Mouse (Mus musculus): Measurements from ENCODE around the gene Rhot2.
A peak's percentile ranks its signal among the peaks of the same experiment; 100 is the strongest.

Rhot2 gene

DNA sequence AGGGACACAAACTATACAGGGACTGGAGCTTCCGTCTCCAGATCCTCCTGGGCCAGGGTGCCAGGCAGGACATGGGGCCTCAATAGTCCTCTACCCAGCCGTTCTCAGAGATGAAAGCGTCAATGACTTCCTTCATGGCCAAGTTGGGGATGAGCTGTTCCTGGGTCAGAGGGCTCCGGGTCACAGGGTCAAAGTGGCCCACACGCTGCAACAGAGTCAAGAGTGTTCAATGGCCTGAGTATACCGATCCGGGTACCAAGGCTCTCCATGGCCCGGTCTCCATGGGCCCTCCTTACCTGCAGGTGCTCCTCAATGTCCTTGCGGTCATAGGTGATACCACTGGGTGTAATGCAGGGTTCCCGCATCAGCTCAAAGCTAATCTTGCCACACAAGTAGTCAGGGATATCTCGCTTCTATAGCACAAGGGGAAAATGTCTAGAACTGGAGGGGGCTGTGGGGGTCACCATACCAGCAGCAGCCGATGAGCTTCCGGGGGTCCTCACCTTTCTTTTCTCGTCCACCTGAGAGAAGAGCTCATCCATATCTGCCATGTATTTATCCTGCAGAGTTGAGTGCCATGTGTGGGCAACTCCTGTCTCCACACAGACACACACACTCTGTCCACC lies 13.7 kb downstream of the Rhot2 start:
- DNase-seq (ENCODE audit: low read depth, low spot score), result no peak
- Histone ChIP-seq H3K27me3 (ENCODE audit: control insufficient read depth, insufficient read depth, low read length, poor library complexity, severe bottlenecking) (no peaks in the 10 kb centered on the region), H3K36me3 (ENCODE audit: control insufficient read depth, insufficient read depth, low read length, poor library complexity, severe bottlenecking) (peaks cover 6% of the 10 kb centered on the region; the same call in 1 of the 2 replicates)

GRCm38 (mm10) chr17:25830200-25830753 lies 14.4 kb downstream of the Rhot2 start:
- DNase-seq (ENCODE audit: low read depth, low spot score), result no peak
- Histone ChIP-seq H3K36me3 (ENCODE audit: control insufficient read depth, insufficient read depth, low read length, poor library complexity, severe bottlenecking) (peaks cover 6% of the 10 kb centered on the region; the same call in 1 of the 2 replicates), H3K27me3 (ENCODE audit: control insufficient read depth, insufficient read depth, low read length, poor library complexity, severe bottlenecking) (no peaks in the 10 kb centered on the region)

DNA sequence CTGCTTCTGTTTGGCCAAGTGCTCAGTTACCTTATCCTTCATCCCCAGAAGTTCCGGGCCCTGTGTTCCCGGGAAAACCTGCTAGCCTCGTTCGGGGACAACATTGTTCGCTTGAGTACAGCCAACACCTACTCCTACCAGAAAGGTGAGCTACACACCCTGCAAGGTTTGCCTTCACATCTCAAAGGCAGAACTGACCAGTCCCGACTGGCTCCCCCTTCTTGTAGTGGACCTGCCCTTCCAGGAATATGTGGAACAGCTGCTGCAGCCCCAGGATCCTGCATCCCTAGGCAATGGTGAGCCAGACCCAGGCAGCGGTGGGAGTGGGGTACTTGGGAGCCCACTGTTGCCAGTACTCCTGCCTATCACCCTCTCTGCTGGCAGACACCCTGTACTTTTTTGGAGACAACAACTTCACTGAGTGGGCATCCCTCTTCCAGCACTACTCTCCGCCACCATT lies 15.1 kb downstream of the Rhot2 start:
- DNase-seq (ENCODE audit: low read depth, low spot score), result no peak
- Histone ChIP-seq H3K27me3 (ENCODE audit: control insufficient read depth, insufficient read depth, low read length, poor library complexity, severe bottlenecking) (no peaks in the 10 kb centered on the region), H3K36me3 (ENCODE audit: control insufficient read depth, insufficient read depth, low read length, poor library complexity, severe bottlenecking) (peaks cover 6% of the 10 kb centered on the region; the same call in 1 of the 2 replicates)

- Histone ChIP-seq H3K27me3 (ENCODE audit: control insufficient read depth, insufficient read depth, low read length, poor library complexity, severe bottlenecking) (no peaks in the 10 kb centered on the region), H3K36me3 (ENCODE audit: control insufficient read depth, insufficient read depth, low read length, poor library complexity, severe bottlenecking) (peaks cover 6% of the 10 kb centered on the region; the same call in 1 of the 2 replicates)
- DNase-seq (ENCODE audit: low read depth, low spot score), result peak; percentile 79
These were observed 15.7 kb downstream of the Rhot2 start, which contains the start of gene Jmjd8 for GRCm38 (mm10) chr17:25828712-25829557. Jmjd8 (plus strand) TSS chr17:25828867.

GRCm38 (mm10) chr17:25828223-25828594 lies 16.4 kb downstream of the Rhot2 start:
- H3K27me3 ChIP-seq (ENCODE audit: control insufficient read depth, insufficient read depth, low read length, poor library complexity, severe bottlenecking), result no peaks in the 10 kb centered on the region
- DNase-seq (ENCODE audit: low read depth, low spot score), result no peak

GRCm38 (mm10) chr17:25827546-25828222 lies 17.0 kb downstream of the Rhot2 start:
- H3K27me3 ChIP-seq (ENCODE audit: control insufficient read depth, insufficient read depth, low read length, poor library complexity, severe bottlenecking), result no peaks in the 10 kb centered on the region
- H3K36me3 ChIP-seq (ENCODE audit: control insufficient read depth, insufficient read depth, low read length, poor library complexity, severe bottlenecking), result peaks cover 6% of the 10 kb centered on the region; the same call in 1 of the 2 replicates
- no peak for DNase-seq (ENCODE audit: low read depth, low spot score)

More at GRCm38 (mm10) chr17:25828223-25828594, 16.4 kb downstream of the Rhot2 start:
- H3K36me3 ChIP-seq (ENCODE audit: control insufficient read depth, insufficient read depth, low read length, poor library complexity, severe bottlenecking), result peaks cover 6% of the 10 kb centered on the region; the same call in 1 of the 2 replicates

- DNase-seq (ENCODE audit: low read depth, low spot score), result no peak
- H3K27me3 ChIP-seq (ENCODE audit: control insufficient read depth, insufficient read depth, low read length, poor library complexity, severe bottlenecking), result no peaks in the 10 kb centered on the region
- H3K36me3 ChIP-seq (ENCODE audit: control insufficient read depth, insufficient read depth, low read length, poor library complexity, severe bottlenecking), result peaks cover 6% of the 10 kb centered on the region; the same call in 1 of the 2 replicates
These were observed 17.6 kb downstream of the Rhot2 start for GRCm38 (mm10) chr17:25827011-25827410.

DNA sequence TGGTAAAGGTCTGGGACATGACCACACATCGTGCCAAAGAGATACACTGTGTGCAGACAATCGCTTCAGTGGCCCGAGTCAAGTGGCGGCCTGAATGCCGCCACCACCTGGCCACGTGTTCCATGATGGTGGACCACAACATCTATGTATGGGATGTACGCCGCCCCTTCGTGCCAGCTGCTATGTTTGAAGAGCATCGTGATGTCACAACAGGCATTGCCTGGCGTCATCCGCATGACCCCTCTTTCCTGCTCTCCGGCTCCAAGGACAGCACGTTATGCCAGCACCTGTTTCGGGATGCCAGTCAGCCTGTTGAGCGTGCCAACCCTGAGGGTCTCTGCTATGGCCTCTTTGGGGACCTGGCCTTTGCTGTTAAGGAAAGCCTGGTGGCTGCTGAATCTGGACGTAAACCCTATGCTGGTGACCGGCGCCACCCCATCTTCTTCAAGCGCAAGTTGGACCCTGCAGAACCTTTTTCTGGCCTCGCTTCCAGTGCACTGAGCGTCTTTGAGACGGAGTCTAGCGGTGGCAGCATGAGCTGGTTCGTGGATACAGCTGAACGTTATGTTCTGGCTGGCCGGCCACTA lies 18.6 kb downstream of the Rhot2 start:
- H3K27me3 ChIP-seq (ENCODE audit: control insufficient read depth, insufficient read depth, low read length, poor library complexity, severe bottlenecking), result no peaks in the 10 kb centered on the region
- DNase-seq (ENCODE audit: low read depth, low spot score), result no peak
- H3K36me3 ChIP-seq (ENCODE audit: control insufficient read depth, insufficient read depth, low read length, poor library complexity, severe bottlenecking), result peaks cover 6% of the 10 kb centered on the region; the same call in 1 of the 2 replicates

GRCm38 (mm10) chr17:25825311-25825710 lies 19.3 kb downstream of the Rhot2 start:
- no peaks in the 10 kb centered on the region for H3K36me3 ChIP-seq (ENCODE audit: control insufficient read depth, insufficient read depth, low read length, poor library complexity, severe bottlenecking)
- H3K27me3 ChIP-seq (ENCODE audit: control insufficient read depth, insufficient read depth, low read length, poor library complexity, severe bottlenecking), result no peaks in the 10 kb centered on the region; the same call in 1 of the 2 replicates
- DNase-seq (ENCODE audit: low read depth, low spot score), result no peak

DNA sequence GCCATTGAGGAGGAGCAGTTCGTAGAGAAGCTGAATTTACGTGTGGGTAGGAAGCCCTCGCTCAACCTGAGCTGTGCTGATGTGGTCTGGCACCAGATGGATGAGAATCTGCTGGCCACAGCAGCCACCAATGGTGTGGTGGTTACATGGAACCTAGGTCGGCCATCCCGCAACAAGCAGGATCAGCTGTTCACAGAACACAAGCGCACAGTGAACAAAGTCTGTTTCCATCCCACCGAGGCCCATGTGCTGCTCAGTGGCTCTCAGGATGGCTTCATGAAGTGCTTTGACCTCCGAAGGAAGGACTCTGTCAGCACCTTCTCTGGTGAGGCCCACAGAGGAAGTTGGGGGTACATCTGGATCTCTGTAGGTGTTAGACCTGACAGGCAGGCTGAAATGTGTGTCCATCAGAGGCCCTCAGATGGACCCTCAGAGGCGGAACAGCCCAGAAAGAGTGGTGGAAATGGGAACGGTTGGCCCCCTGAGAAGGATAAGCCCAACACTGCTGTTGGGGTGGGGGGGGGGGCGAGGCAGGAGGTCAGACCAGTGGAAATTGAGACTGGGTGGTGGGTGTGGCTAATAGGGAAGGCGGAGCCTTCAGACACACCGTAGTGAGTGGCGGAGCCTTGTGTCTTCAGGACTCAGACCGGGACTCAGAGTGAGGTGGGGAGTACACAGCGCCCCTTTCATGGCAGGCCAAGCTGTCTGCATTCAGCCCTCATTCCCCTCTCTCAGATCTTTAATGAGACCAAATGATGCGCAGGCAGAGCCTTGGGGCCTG lies 20.1 kb downstream of the Rhot2 start:
- Histone ChIP-seq H3K36me3 (ENCODE audit: control insufficient read depth, insufficient read depth, low read length, poor library complexity, severe bottlenecking) (no peaks in the 10 kb centered on the region), H3K27me3 (ENCODE audit: control insufficient read depth, insufficient read depth, low read length, poor library complexity, severe bottlenecking) (no peaks in the 10 kb centered on the region; the same call in 1 of the 2 replicates)
- no peak for DNase-seq (ENCODE audit: low read depth, low spot score)

- H3K36me3 ChIP-seq (ENCODE audit: control insufficient read depth, insufficient read depth, low read length, poor library complexity, severe bottlenecking), result no peaks in the 10 kb centered on the region
- no peaks in the 10 kb centered on the region; the same call in 1 of the 2 replicates for H3K27me3 ChIP-seq (ENCODE audit: control insufficient read depth, insufficient read depth, low read length, poor library complexity, severe bottlenecking)
- DNase-seq (ENCODE audit: low read depth, low spot score), result peak; percentile 90
These were observed 21.2 kb downstream of the Rhot2 start, which contains the start of gene Wdr24 for GRCm38 (mm10) chr17:25823452-25823851. Wdr24 (plus strand) TSS chr17:25823627.

- no peaks in the 10 kb centered on the region; the same call in 1 of the 2 replicates for H3K27me3 ChIP-seq (ENCODE audit: control insufficient read depth, insufficient read depth, low read length, poor library complexity, severe bottlenecking)
- no peak for DNase-seq (ENCODE audit: low read depth, low spot score)
- no peaks in the 10 kb centered on the region for H3K36me3 ChIP-seq (ENCODE audit: control insufficient read depth, insufficient read depth, low read length, poor library complexity, severe bottlenecking)
These were observed 25.5 kb downstream of the Rhot2 start for GRCm38 (mm10) chr17:25818851-25819780.

Data from splenic B cell, adult 2 months (primary cell).